Mouse (Mus musculus): ENCODE results near the gene Vmn1r70. TPM values are rescaled to one million over a fixed set of nuclear protein-coding genes. Genes with fewer than 3 reads are reported as not detected.

Vmn1r70 gene
- not detected for polyA plus RNA-seq (2014; fragmentation: Illumina TruSeq; extraction: RNeasy Lipid Tissue Mini Kit (QIAGEN cat#74804))

GRCm38 (mm10) chr7:10631232-10631631 lies at the start of gene Vmn1r70:
Gene Vmn1r70, plus strand, starts transcription at chr7:10631532.

GRCm38 (mm10) chr7:10613559-10613958 lies 17.8 kb upstream of the Vmn1r70 start, which contains the start of gene Vmn1r69:
Gene Vmn1r69, minus strand, starts transcription at chr7:10613659.

Other genes with a start within 250 kb of the Vmn1r70 start
- gene Vmn1r67, start 188.2 kb upstream of the Vmn1r70 start, polyA plus RNA-seq (2014; fragmentation: Illumina TruSeq; extraction: RNeasy Lipid Tissue Mini Kit (QIAGEN cat#74804)), result not detected
- gene Zik1, start 136.1 kb upstream of the Vmn1r70 start, polyA plus RNA-seq (2014; fragmentation: Illumina TruSeq; extraction: RNeasy Lipid Tissue Mini Kit (QIAGEN cat#74804)), result 11.5 TPM
- not detected for gene Vmn1r68, start 73.0 kb upstream of the Vmn1r70 start, polyA plus RNA-seq (2014; fragmentation: Illumina TruSeq; extraction: RNeasy Lipid Tissue Mini Kit (QIAGEN cat#74804))
- gene Vmn1r69, start 17.9 kb upstream of the Vmn1r70 start, polyA plus RNA-seq (2014; fragmentation: Illumina TruSeq; extraction: RNeasy Lipid Tissue Mini Kit (QIAGEN cat#74804)), result not detected
- 33.2 TPM for gene Nlrp4b, start 56.3 kb downstream of the Vmn1r70 start, polyA plus RNA-seq (2014; fragmentation: Illumina TruSeq; extraction: RNeasy Lipid Tissue Mini Kit (QIAGEN cat#74804))
- not detected for gene Vmn1r71, start 122.8 kb downstream of the Vmn1r70 start, polyA plus RNA-seq (2014; fragmentation: Illumina TruSeq; extraction: RNeasy Lipid Tissue Mini Kit (QIAGEN cat#74804))

Data from ovary, adult 10 weeks (tissue).